Mouse (Mus musculus) embryonic facial prominence, embryonic 13.5 days (tissue): ENCODE data around the gene Klrb1b. TPM values are rescaled to one million over a fixed set of nuclear protein-coding genes. Genes with fewer than 3 reads are reported as not detected.
A peak's percentile ranks its signal among the peaks of the same experiment; 100 is the strongest.

Experiments used
- ATAC-seq: fragments of 200-750 bp; cut with Nextera tagmentation; 2 replicates; pipeline ENCODE4 v1.8.0; 2017; ENCODE audit warnings: low read depth; ENCODE audit not compliant: insufficient number of reproducible peaks, insufficient read depth, low FRiP score, low TSS enrichment
- H3K27ac ChIP-seq: fragments of 300-500 bp; sonication (generic); 2 replicates; pipeline ENCODE4 v1.5.1; 2015; ENCODE audit warnings: moderate library complexity, mild to moderate bottlenecking, inconsistent platforms
- H3K27me3 ChIP-seq: fragments of 300-500 bp; sonication (generic); 2 replicates; pipeline ENCODE4 v1.6.1; 2015; ENCODE audit warnings: mild to moderate bottlenecking, inconsistent platforms
- H3K36me3 ChIP-seq: fragments of 300-500 bp; sonication (generic); 2 replicates; pipeline ENCODE4 v1.6.1; 2015; ENCODE audit warnings: mild to moderate bottlenecking, inconsistent platforms
- H3K4me1 ChIP-seq: fragments of 300-500 bp; sonication (generic); 2 replicates; pipeline ENCODE4 v1.6.1; 2015; ENCODE audit warnings: inconsistent platforms
- H3K4me2 ChIP-seq: fragments of 300-500 bp; sonication (generic); 2 replicates; pipeline ENCODE4 v1.6.1; 2015; ENCODE audit warnings: moderate library complexity, mild to moderate bottlenecking, inconsistent platforms
- H3K4me3 ChIP-seq: fragments of 300-500 bp; sonication (generic); 2 replicates; pipeline ENCODE4 v1.5.1; 2015; ENCODE audit warnings: mild to moderate bottlenecking, inconsistent platforms
- H3K9ac ChIP-seq: fragments of 300-500 bp; sonication (generic); 2 replicates; pipeline ENCODE4 v1.6.1; 2015; ENCODE audit warnings: mild to moderate bottlenecking, inconsistent platforms
- H3K9me3 ChIP-seq: fragments of 300-500 bp; sonication (generic); 2 replicates; pipeline ENCODE4 v1.6.1; 2016; ENCODE audit warnings: inconsistent platforms
- WGBS: fragments of 180-500 bp; shearing (Covaris S2); methylation state at CpG from one replicate; pipeline ENCODE4 v1.1.7; 2015; ENCODE audit warnings: mixed read lengths; 5-methylcytosine and 5-hydroxymethylcytosine counted together
- polyA plus RNA-seq: library from polyadenylated mRNA; unstranded; fragments of >200 nt; fragmentation: Nextera tagmentation; extraction: Ambion mirVana; gene quantifications from 2 replicates; pipeline ENCODE4 v1.2.1, GENCODE M21; 2015

Gene Klrb1b
- polyA plus RNA-seq: 0.19 TPM in 1 of 2 replicates, not detected in the other

DNA sequence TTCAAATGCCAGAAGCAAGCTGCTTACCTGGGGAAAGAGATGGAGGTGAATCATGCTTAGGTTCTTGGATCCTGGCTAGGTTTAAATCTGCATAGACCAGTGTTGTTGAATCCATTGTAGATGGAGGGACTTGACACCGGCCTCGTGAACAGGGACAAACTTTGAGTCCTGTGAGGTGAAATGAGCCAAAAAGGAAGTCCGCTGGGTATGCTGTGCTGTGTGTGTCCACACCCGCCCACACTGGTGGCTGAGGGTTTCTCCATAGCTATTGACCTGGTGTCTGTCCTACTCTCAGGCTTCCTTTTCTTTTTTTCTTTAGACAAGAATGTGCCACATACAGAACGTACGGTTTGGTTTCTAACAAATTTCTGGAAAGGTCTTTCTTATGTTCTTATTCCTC is at the start of gene Klrb1b, which contains the start of gene Gm44511:
Gene Klrb1b, minus strand, starts transcription at position 200 of the 400 bp plus-strand sequence.
Gene Gm44511, minus strand, starts transcription at position 184 of the 400 bp plus-strand sequence.
- Histone ChIP-seq H3K4me3 (no peak within 1 kb of the TSS), H3K4me2 (no peak within 1 kb of the TSS), H3K27ac (no peak within 1 kb of the TSS), H3K9me3 (no peaks in the 10 kb centered on the region), H3K4me1 (no peaks in the 10 kb centered on the region), H3K9ac (no peak within 1 kb of the TSS), H3K27me3 (no peaks in the 10 kb centered on the region), H3K36me3 (no peaks in the 10 kb centered on the region)
- WGBS: 87% methylated on average over 6 of the region's 6 CpGs
- ATAC-seq: no peak

GRCm38 (mm10) chr6:128871910-128872610 is 45.9 kb upstream of the Klrb1b start:
- Histone ChIP-seq H3K27ac (no peak overlapping the region), H3K27me3 (no peaks in the 10 kb centered on the region), H3K4me1 (no peaks in the 10 kb centered on the region), H3K9ac (no peak overlapping the region), H3K4me3 (no peak overlapping the region), H3K4me2 (no peak overlapping the region), H3K36me3 (no peaks in the 10 kb centered on the region), H3K9me3 (peaks cover 4% of the 10 kb centered on the region)
- no peak for ATAC-seq
- WGBS: 87% methylated on average over 1 of the region's 1 CpGs

DNA sequence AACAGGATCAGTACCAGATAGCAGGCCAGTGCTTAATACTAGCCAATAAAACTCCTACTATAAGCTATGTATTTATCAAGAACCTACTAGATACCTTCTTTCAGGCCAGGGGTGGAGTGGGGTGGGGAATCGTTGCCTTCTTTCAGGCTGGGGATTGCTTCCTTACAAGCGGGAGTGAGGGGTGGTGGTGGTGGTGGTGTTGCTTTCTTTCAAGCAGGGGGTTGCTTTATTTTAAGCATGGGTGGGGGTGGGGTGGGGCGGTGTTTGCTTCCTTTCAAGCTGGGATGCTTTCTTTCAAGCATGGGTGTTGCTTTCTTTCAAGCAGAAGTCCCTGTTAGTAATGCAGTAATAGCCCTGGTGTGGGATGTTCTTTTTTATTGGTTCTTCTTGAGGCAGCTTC is 42.7 kb upstream of the Klrb1b start:
- no peak overlapping the region for H3K4me2 ChIP-seq
- H3K27ac ChIP-seq: no peak overlapping the region
- no peaks in the 10 kb centered on the region for H3K4me1 ChIP-seq
- H3K27me3 ChIP-seq: no peaks in the 10 kb centered on the region
- H3K9me3 ChIP-seq: no peaks in the 10 kb centered on the region
- H3K36me3 ChIP-seq: no peaks in the 10 kb centered on the region
- H3K9ac ChIP-seq: no peak overlapping the region
- ATAC-seq: no peak
- WGBS: 31% methylated on average over 3 of the region's 3 CpGs
- H3K4me3 ChIP-seq: no peak overlapping the region

- H3K4me1 ChIP-seq: no peaks in the 10 kb centered on the region
- no peak overlapping the region for H3K9ac ChIP-seq
- no peaks in the 10 kb centered on the region for H3K27me3 ChIP-seq
- H3K27ac ChIP-seq: no peak overlapping the region
- no peak for ATAC-seq
- H3K9me3 ChIP-seq: no peaks in the 10 kb centered on the region
- WGBS: 78% methylated on average over 2 of the region's 2 CpGs
- no peaks in the 10 kb centered on the region for H3K36me3 ChIP-seq
- no peak overlapping the region for H3K4me3 ChIP-seq
- H3K4me2 ChIP-seq: no peak overlapping the region
These were observed 31.8 kb upstream of the Klrb1b start for GRCm38 (mm10) chr6:128857976-128858375.

- Histone ChIP-seq H3K36me3 (no peaks in the 10 kb centered on the region), H3K9ac (no peak overlapping the region), H3K4me1 (no peaks in the 10 kb centered on the region), H3K4me2 (no peak overlapping the region), H3K4me3 (no peak overlapping the region), H3K9me3 (no peaks in the 10 kb centered on the region), H3K27me3 (no peaks in the 10 kb centered on the region), H3K27ac (no peak overlapping the region)
- WGBS: 71% methylated on average over 5 of the region's 5 CpGs
- no peak for ATAC-seq
These were observed 30.1 kb upstream of the Klrb1b start for GRCm38 (mm10) chr6:128856250-128856649.

DNA sequence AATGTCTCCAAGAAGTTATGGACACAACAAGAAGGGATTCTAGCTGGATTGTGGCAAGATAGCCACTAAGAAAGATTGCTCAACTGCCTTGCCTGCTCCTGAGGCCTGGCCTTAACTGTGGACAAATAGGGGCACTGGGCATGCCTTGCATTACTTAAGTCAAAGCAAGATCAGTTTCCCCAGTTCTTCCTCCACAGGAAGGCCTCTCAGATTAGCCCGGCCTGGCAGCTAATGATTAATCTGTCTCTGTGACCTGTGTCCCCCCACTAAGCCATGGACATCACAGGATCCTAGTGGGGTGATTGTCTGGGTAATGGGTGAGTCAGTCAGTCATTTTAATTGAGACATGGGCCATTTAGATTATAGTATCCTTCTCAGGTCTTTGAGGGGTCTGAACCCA is 29.3 kb upstream of the Klrb1b start:
- no peak overlapping the region for H3K4me2 ChIP-seq
- ATAC-seq: no peak
- H3K9me3 ChIP-seq: no peaks in the 10 kb centered on the region
- H3K9ac ChIP-seq: no peak overlapping the region
- no peak overlapping the region for H3K27ac ChIP-seq
- WGBS: 81% methylated on average over 1 of the region's 1 CpGs
- H3K36me3 ChIP-seq: no peaks in the 10 kb centered on the region
- H3K4me1 ChIP-seq: no peaks in the 10 kb centered on the region
- H3K4me3 ChIP-seq: no peak overlapping the region
- H3K27me3 ChIP-seq: no peaks in the 10 kb centered on the region

GRCm38 (mm10) chr6:128854895-128855294 is 28.8 kb upstream of the Klrb1b start:
- Histone ChIP-seq H3K27me3 (no peaks in the 10 kb centered on the region), H3K4me3 (no peak overlapping the region), H3K9ac (no peak overlapping the region), H3K4me1 (no peaks in the 10 kb centered on the region), H3K4me2 (no peak overlapping the region), H3K27ac (no peak overlapping the region), H3K9me3 (no peaks in the 10 kb centered on the region), H3K36me3 (no peaks in the 10 kb centered on the region)
- WGBS: 95% methylated on average over 3 of the region's 3 CpGs
- no peak for ATAC-seq

- WGBS: 45% methylated on average over 12 of the region's 12 CpGs
- no peaks in the 10 kb centered on the region for H3K9me3 ChIP-seq
- H3K4me1 ChIP-seq: no peaks in the 10 kb centered on the region
- peak; percentile 65; the same call in 1 of the 2 replicates for ATAC-seq
- 0 out of 2 replicates have a peak overlapping the region, but pooled peaks have one; percentile 21 for H3K4me2 ChIP-seq
- H3K4me3 ChIP-seq: no peak overlapping the region
- no peak overlapping the region for H3K27ac ChIP-seq
- H3K27me3 ChIP-seq: no peaks in the 10 kb centered on the region
- no peaks in the 10 kb centered on the region for H3K36me3 ChIP-seq
- H3K9ac ChIP-seq: no peak overlapping the region
These were observed 28.1 kb upstream of the Klrb1b start for GRCm38 (mm10) chr6:128854024-128854820.

DNA sequence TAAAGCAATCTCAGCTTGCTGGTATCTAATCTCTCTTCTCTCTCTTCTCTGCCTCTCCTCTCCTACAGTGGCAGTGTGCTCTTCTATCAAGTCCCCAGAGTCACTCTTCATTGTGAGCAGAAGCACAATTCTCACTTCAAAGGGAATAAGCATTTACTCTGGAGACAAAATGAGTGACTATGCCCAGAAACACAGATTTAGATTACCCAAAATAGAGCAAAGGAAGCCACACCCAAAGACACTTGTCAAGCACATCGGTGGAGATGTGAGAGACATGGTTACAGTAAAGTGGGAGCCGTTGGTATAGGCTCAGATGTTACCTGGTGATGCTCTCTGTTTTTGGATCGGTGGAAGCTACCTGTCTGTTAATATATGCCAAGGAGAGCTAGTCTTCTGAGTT is 26.6 kb upstream of the Klrb1b start:
- Histone ChIP-seq H3K4me1 (no peaks in the 10 kb centered on the region), H3K9me3 (no peaks in the 10 kb centered on the region), H3K4me2 (no peak overlapping the region), H3K27ac (no peak overlapping the region), H3K4me3 (no peak overlapping the region), H3K27me3 (no peaks in the 10 kb centered on the region), H3K36me3 (no peaks in the 10 kb centered on the region), H3K9ac (no peak overlapping the region)
- no peak for ATAC-seq
- WGBS: 86% methylated on average over 3 of the region's 3 CpGs

GRCm38 (mm10) chr6:128851151-128851550 is 25.0 kb upstream of the Klrb1b start:
- Histone ChIP-seq H3K9ac (no peak overlapping the region), H3K4me1 (no peaks in the 10 kb centered on the region), H3K27me3 (no peaks in the 10 kb centered on the region), H3K4me2 (no peak overlapping the region), H3K9me3 (no peaks in the 10 kb centered on the region), H3K36me3 (no peaks in the 10 kb centered on the region), H3K4me3 (no peak overlapping the region), H3K27ac (no peak overlapping the region)
- 82% methylated on average over 2 of the region's 2 CpGs for WGBS
- no peak for ATAC-seq

DNA sequence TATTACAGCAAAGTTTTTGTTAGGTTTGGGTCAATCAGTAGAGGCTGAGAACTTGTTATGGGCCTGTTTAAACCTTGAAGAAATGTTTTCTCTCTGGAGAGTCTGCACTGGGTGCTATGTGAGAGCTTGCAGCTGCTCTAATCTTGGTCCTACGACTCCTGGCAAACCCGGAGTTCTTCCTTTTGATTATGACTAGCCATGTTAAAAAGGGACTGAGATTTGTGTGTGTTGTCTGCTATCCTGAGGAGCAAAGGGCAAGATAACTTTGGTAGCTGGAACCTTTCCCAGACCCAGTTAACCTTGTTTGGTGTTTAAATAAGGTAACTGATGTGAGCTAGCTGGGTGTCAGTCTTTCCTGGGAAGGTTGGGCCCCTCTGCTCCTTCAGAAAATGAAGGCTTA is 24.5 kb upstream of the Klrb1b start:
- H3K27me3 ChIP-seq: no peaks in the 10 kb centered on the region
- H3K36me3 ChIP-seq: no peaks in the 10 kb centered on the region
- H3K27ac ChIP-seq: no peak overlapping the region
- H3K4me3 ChIP-seq: no peak overlapping the region
- no peak for ATAC-seq
- H3K4me1 ChIP-seq: no peaks in the 10 kb centered on the region
- H3K4me2 ChIP-seq: no peak overlapping the region
- H3K9ac ChIP-seq: no peak overlapping the region
- WGBS: 72% methylated on average over 2 of the region's 2 CpGs
- H3K9me3 ChIP-seq: no peaks in the 10 kb centered on the region

DNA sequence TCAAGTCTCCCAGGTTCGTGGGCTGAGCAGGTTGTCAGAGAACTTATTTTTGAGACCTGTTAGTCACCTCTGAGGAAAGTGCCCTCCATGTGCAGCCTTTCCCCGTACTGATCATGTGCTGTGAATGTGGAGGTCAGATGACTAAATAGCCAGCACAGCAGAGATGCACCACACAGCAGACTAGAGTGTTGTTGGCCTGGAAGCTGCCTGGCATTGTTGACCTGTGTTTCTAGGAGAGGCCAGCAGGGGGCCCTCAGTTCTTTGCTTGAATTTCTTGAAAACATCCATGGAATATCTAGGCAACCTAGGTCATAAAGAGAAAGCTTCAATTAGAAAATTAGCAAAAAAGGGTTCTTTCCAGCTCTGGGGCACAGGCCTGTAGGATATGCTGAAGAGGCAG is 23.8 kb upstream of the Klrb1b start:
- no peaks in the 10 kb centered on the region for H3K27me3 ChIP-seq
- no peak for ATAC-seq
- H3K4me3 ChIP-seq: no peak overlapping the region
- no peaks in the 10 kb centered on the region for H3K36me3 ChIP-seq
- no peaks in the 10 kb centered on the region for H3K9me3 ChIP-seq
- H3K27ac ChIP-seq: no peak overlapping the region
- H3K9ac ChIP-seq: no peak overlapping the region
- no peak overlapping the region for H3K4me2 ChIP-seq
- WGBS: 56% methylated on average over 2 of the region's 2 CpGs
- H3K4me1 ChIP-seq: no peaks in the 10 kb centered on the region
